In the genomic region with DNA sequence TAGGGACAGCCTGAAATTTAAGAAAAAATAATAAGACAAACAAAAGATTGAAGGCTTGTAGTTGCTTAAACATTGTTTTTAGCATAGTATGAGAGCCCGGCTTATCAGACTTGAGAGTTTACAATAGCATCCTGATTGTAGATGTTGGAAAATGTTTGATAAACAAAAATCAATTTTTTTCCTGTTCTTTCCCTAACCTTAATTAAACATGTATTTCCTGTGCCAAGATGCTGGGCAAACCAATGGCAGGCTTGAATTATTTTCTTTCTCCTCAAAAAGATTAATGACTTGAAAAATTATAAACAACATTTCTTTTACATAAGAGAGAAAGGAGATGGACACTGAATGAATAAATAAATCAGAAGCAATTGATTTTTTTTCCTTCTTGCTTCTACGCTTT, we compare ENCODE assay signal across 20 mouse cellular contexts.
"Had no signal": no experiment of that assay in that cellular context is flagged by ENCODE, and none has a peak within 500 bp of the region (broad histone marks: within the 10 kb centered on the region; RNA-seq: fewer than 3 reads in every experiment).

No protein-coding gene starts in this region.

- DNase-seq: forebrain, postnatal 0 days; gastrocnemius, postnatal 14 days; gastrocnemius, postnatal 36 days; heart, adult 11 months; heart, adult 2 months; heart, postnatal 14 days; heart, postnatal 36 days; kidney, postnatal 14 days; layer of hippocampus, adult 9-11 months; layer of hippocampus, postnatal 36 days had no signal

- ATAC-seq: intestine, embryonic 16.5 days had no signal

- H3K4me2 ChIP-seq: heart, embryonic 11.5 days; heart, embryonic 13.5 days; heart, embryonic 15.5 days; hindbrain, embryonic 12.5 days; hindbrain, embryonic 15.5 days; kidney, embryonic 15.5 days; limb, embryonic 13.5 days; limb, embryonic 15.5 days had no signal

- H3K4me3 ChIP-seq: heart, adult 2 months; heart, embryonic 13.5 days; heart, embryonic 15.5 days; hindbrain, embryonic 12.5 days; hindbrain, embryonic 15.5 days; kidney, embryonic 15.5 days; limb, embryonic 13.5 days; limb, embryonic 15.5 days had no signal

- H3K27me3 ChIP-seq: heart, embryonic 13.5 days; heart, embryonic 15.5 days; hindbrain, embryonic 12.5 days; hindbrain, embryonic 15.5 days; kidney, embryonic 15.5 days; limb, embryonic 13.5 days; limb, embryonic 15.5 days had no signal

- H3K9ac ChIP-seq: forebrain, postnatal 0 days; heart, embryonic 13.5 days; heart, embryonic 15.5 days; hindbrain, embryonic 12.5 days; hindbrain, embryonic 15.5 days; kidney, embryonic 15.5 days; limb, embryonic 13.5 days; limb, embryonic 15.5 days had no signal

- H3K36me3 ChIP-seq: heart, embryonic 13.5 days; heart, embryonic 15.5 days; hindbrain, embryonic 12.5 days; hindbrain, embryonic 15.5 days; kidney, embryonic 15.5 days; limb, embryonic 13.5 days; limb, embryonic 15.5 days had no signal

- H3K9me3 ChIP-seq: heart, embryonic 13.5 days; heart, embryonic 15.5 days; hindbrain, embryonic 12.5 days; hindbrain, embryonic 15.5 days; kidney, embryonic 15.5 days; limb, embryonic 13.5 days; limb, embryonic 15.5 days had no signal

- H3K27ac ChIP-seq: heart, adult 2 months; heart, embryonic 15.5 days; kidney, embryonic 15.5 days; kidney, postnatal 0 days; limb, embryonic 13.5 days; limb, embryonic 15.5 days had no signal
